Mouse (Mus musculus) neutrophil, adult 5-6 weeks (primary cell): ENCODE measurements around the gene Arfgap1. TPM values are rescaled to one million over a fixed set of nuclear protein-coding genes. Genes with fewer than 3 reads are reported as not detected.

ENCODE experiments used
- ATAC-seq: fragments of 151-379, 151-347 bp; 2 replicates; pipeline ENCODE4 v1.8.0; 2017; ENCODE audit warnings: mild to moderate bottlenecking, moderate TSS enrichment; ENCODE audit not compliant: insufficient number of reproducible peaks, poor library complexity, low FRiP score, severe bottlenecking; ENCODE audit errors: extremely low read depth
- total RNA-seq: library from RNA; stranded (forward); fragments of 200-1000 nt; gene quantifications from 2 replicates; pipeline ENCODE4 v1.2.3, GENCODE M21; 2017

Gene Arfgap1
- total RNA-seq, 1 experiment from 2014 or later, result 65.8 TPM

- ATAC-seq, result peak; percentile 37; the same call in 1 of the 2 replicates
These were observed 738 bp upstream of the Arfgap1 start for GRCm38 (mm10) chr2:180966092-180966882.

- ATAC-seq, result no peak
These were observed 14.1 kb downstream of the Arfgap1 start for GRCm38 (mm10) chr2:180981133-180981532.

GRCm38 (mm10) chr2:180985635-180986034, 18.6 kb downstream of the Arfgap1 start:
- ATAC-seq, result no peak

DNA sequence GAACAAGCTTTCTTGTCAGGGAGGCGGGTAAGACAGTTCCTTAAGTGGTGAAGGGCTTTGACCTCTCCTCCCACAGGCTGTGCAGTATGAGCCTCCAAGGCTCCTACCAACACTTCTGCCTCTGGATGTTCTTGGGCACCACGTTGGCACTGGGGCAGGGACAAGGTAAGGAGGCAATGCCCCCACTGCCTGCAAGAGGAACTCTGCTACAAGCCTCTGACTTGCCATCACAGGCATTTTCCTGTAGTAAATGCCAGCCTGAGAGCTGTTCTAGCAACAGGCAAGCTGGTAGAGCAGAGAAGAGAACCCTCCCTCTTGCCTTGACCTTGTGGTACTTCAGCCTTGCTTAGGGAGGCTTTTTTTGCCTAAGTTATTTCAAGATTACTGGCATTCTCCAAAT, 19.4 kb downstream of the Arfgap1 start, which contains the start of gene Col20a1:
TSS of gene Col20a1 (plus strand) at position 87 of the 400 bp plus-strand sequence.
- no peak for ATAC-seq

- ATAC-seq, result no peak
These were observed 20.0 kb downstream of the Arfgap1 start for GRCm38 (mm10) chr2:180987001-180987400.

DNA sequence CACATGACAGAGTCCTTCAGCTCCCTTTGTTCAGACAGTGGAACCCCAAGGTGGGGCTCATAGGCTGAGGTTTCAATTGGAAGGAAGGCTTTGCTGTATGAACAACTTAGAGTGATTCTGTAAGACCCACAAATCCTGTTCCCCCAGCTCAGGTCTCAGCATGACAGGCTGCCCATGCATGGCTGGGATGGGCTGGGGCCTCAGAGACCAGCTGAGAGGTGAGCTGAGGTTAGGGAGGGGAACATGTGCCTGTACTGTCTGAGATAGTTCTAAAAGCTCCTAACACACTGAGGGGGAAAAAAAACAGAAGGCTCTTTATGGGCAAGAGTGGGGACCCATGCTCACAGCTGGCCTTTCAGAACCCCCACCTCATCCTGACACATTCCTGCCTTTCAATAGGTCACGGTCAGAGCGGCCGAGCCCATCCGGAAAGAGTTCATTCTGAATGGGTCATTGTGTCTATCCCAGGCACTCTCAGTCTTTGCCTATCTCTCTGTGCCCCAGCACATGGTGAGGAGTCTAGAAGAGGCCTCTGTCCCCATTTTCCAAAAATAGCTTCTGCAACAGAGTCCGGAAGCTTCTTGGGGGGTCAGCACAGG, 20.5 kb downstream of the Arfgap1 start:
- no peak for ATAC-seq

DNA sequence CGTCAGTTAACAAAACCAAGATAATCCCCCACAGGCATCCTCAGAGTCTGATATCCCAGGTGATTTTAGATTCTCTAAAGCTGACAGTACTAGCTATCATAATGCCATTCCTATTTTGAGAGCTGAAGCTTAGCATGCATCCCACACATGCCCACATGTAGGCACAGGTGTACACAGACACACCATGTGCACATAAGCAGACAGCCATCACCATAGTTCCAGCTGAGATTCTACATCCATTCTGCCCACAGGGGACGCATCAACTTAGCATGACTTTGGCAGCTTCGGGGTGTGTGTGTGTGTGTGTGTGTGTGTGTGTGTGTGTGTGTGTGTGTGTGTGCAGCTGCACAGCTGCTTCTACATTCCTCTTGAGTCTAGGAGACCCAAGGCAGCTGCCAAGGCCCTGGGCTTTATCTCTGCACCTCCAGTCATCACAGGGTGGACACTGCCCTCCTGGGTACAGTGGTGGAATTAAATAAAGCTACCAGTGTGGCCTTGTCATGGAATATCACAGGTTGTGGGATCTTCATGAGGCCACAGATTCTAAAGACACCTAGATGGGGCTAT, 21.4 kb downstream of the Arfgap1 start:
- no peak for ATAC-seq

DNA sequence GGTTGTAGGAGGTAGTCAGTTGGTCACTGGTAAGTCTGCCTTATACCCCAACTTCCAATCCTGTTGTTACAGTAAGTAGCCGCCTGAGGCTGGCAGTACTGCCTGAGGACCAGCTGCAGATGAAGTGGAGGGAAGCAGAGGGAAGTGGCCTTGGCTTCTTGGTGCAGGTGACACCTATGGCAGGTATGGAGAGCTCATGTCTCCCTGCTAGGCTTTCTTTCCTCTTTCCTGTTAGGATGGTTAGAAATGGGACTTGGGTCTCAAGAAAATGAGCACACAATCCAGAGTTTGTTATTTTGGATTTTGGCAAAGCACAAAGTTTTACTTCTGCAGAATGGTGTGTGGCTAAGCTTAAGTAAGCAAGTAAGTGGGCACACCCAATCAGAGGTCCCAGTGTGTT, 21.9 kb downstream of the Arfgap1 start:
- no peak for ATAC-seq

GRCm38 (mm10) chr2:180990347-180990746, 23.3 kb downstream of the Arfgap1 start:
- no peak for ATAC-seq

DNA sequence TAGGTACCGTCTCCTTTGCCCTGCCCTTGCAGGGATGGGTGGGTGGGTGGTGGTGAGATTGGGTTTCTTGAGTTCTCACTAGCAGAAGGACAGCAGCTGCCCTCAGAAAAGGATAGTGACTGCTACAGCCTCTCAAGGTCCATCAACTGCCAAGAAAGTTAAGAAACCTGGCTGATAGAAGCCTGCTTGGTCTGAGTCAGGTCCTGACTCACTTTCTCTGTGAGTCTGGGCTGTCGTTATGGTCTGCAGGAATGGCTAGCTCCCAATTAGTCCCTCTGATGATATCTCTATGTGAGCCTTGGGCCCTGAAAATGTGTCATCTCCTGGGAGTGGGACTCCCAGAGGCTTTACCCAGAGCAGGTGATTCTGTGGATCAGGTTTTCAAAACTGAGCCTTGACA, 27.3 kb downstream of the Arfgap1 start:
- ATAC-seq, result no peak

DNA sequence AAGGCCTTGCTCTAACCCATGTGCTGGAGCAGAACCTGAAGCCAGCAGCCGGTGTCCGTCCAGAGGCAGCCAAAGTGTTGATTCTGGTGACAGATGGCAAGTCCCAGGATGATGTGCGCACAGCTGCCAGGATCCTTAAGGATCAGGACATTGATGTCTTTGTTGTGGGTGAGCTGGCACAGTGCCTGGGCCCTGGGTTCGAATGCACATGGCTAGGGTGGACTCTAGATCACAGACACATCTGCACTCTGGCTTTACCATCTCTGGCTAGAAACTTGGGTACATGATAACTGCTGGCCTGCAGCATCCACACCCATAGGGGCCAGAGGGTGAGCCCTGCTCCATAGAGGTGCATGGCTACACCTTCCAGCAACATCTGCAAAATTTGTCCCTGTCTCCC, 28.4 kb downstream of the Arfgap1 start:
- ATAC-seq, result no peak

DNA sequence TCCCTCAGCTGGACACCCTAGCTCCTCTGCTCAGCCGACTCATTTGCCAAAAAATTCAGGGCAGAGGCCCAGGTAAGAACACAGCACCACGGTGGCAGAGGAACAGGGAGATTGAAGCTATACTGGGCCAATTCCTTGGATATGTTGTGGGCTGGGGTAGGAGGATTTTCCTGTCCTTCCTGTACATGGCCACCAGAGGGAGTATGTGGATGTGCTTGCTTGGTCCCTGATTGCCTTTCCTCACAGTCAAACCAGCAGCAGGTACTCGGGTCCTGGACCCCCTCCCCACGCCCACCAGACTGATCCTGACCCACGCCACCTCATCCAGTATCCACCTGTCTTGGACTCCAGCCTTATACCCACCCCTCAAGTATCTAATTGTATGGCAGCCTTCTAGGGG, 29.4 kb downstream of the Arfgap1 start:
- peak; percentile 36; the same call in 1 of the 2 replicates for ATAC-seq

DNA sequence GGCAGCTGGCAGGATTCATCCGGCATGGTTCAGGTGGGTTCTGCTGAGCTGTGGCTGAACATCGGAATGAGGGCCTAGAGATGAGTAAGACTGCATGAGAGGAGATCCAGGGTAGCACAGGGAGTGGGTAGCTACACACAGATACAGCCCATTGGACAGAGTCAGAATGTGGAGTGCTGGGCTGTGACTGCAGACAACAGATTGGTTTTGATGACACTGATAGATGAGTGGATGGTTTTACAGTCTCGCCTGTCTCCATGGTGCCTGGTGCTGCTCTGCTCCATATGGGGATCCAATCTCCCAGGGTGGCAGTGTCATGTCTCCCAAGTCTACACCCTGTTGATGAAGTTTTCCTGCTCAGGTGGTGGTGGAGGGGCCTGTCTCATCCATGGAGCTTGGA, 29.9 kb downstream of the Arfgap1 start:
- no peak for ATAC-seq

GRCm38 (mm10) chr2:181007054-181007453, 40.0 kb downstream of the Arfgap1 start:
- no peak for ATAC-seq

GRCm38 (mm10) chr2:181008339-181008738, 41.3 kb downstream of the Arfgap1 start:
- no peak for ATAC-seq

DNA sequence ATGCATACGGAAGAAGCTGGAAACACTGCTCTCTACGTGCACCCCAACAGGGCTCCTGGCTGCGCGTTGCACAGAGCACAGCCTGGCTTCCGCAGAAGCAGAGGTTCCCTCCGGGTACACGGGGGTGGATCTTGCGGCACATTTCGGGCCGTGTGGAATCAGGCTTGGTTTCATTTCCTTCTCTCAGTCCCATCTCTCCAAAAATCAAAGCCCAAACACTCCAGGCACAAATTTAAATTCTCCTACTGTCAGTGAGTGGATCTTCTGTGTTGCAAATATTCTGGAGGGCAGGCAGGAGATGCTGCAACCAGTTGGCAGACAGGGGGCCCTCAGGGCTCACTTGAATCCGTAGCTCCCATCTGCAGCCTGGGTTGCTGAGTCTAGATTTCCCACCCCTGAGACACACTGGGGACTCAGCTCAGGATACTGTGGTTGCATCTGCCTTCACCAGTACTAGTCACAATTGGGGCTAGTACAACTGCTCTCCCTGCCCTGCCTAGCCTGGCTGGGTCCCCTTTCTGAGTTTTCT, 64.4 kb downstream of the Arfgap1 start:
- no peak for ATAC-seq
